Mouse (Mus musculus) heart, postnatal 0 days (tissue): ENCODE measurements at regions not wholly inside any gene's neighbourhood (a gene's known extent, or its start where the extent isn't known, plus 50 kb on each side); places are given as distances from the start of the nearest gene placed in this dataset.

ENCODE experiments used
- CTCF ChIP-seq: IDR thresholded peaks from 2 replicates; pipeline ENCODE4 v1.5.1; 2016; ENCODE audit warnings: antibody characterized with exemption, control low read depth, low read depth
- EP300 ChIP-seq: IDR thresholded peaks from 2 replicates; pipeline ENCODE4 v1.6.1; 2016; ENCODE audit warnings: antibody characterized with exemption, low read depth

- TF ChIP-seq CTCF (no peak), EP300 (no peak)
These were observed 52.9 kb upstream of the Slc1a1 start for GRCm38 (mm10) chr19:28781971-28782370.
